Mouse (Mus musculus) limb, embryonic 10.5 days (tissue): ENCODE data around the gene Hspg2. TPM values are rescaled to one million over a fixed set of nuclear protein-coding genes. Genes with fewer than 3 reads are reported as not detected.

Source experiments
- DNase-seq: peaks from one replicate; pipeline ENCODE4 v3.0.0-alpha.2; 2017; ENCODE audit warnings: low spot score
- H3K27ac ChIP-seq: fragments of 300-500 bp; sonication (generic); 2 replicates; pipeline ENCODE4 v1.5.1; 2016; ENCODE audit warnings: mild to moderate bottlenecking
- H3K27me3 ChIP-seq: fragments of 300-500 bp; sonication (generic); 2 replicates; pipeline ENCODE4 v1.6.1; 2016; ENCODE audit warnings: low read depth, mild to moderate bottlenecking; ENCODE audit not compliant: poor library complexity, severe bottlenecking
- H3K36me3 ChIP-seq: fragments of 300-500 bp; sonication (generic); 2 replicates; pipeline ENCODE4 v1.6.1; 2016; ENCODE audit warnings: mild to moderate bottlenecking, moderate library complexity
- H3K4me1 ChIP-seq: fragments of 300-500 bp; sonication (generic); 2 replicates; pipeline ENCODE4 v1.6.1; 2016
- H3K4me3 ChIP-seq: fragments of 300-500 bp; sonication (generic); 2 replicates; pipeline ENCODE4 v1.5.1; 2016; ENCODE audit warnings: mild to moderate bottlenecking, moderate library complexity
- H3K9me3 ChIP-seq: fragments of 300-500 bp; sonication (generic); replicated peaks from 2 replicates; pipeline ENCODE4 v1.6.1; 2016; ENCODE audit warnings: mild to moderate bottlenecking
- WGBS: fragments of 180-500 bp; shearing (Covaris S2); methylation state at CpG from one replicate; pipeline ENCODE4 v1.1.7; 2016; 5-methylcytosine and 5-hydroxymethylcytosine counted together
- microRNA-seq: library from miRNA; unstranded; fragments of <30 nt; microRNA quantifications from one replicate; pipeline ENCODE4, GENCODE M21; 2017
- polyA plus RNA-seq: library from polyadenylated mRNA; unstranded; fragments of >200 nt; fragmentation: Nextera tagmentation; extraction: Ambion mirVana; gene quantifications from 2 replicates; pipeline ENCODE4 v1.2.1, GENCODE M21; 2016

Gene Hspg2
- polyA plus RNA-seq, 1 experiment from 2014 or later: 23.3 TPM

DNA sequence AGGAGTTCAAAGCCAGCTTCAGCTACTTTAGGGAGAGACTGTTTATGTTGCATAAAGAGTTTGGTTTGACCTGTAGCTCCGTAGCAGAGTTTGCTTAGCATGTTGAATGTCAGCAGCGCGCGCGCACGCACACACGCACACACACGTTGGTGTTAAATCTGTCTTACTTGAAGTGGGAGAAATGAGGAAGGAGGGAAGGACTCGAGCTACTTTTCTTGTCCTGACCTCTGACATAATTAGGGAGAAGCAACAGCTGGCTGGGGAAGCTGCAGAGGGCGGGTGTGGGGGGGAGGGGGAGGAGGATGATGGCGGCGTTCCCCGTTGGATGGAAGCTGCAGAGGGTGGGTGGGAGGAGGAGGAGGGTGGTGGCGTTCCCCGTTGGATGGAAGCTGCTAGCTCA is 141.7 kb downstream of the Hspg2 start:
- DNase-seq: no peak
- H3K27ac ChIP-seq: no peak overlapping the region
- H3K36me3 ChIP-seq: peaks cover 99% of the 10 kb centered on the region
- no peaks in the 10 kb centered on the region for H3K9me3 ChIP-seq
- H3K4me3 ChIP-seq: no peak overlapping the region
- no peaks in the 10 kb centered on the region for H3K4me1 ChIP-seq
- H3K27me3 ChIP-seq: no peaks in the 10 kb centered on the region
- 85% methylated on average over 15 of the region's 15 CpGs for WGBS

Small RNAs within 50 kb of the gene (microRNA-seq; reads per million reads assigned to microRNA genes)
- gene Mir7018: 1.5 reads per million

Other genes starting within 250 kb of the Hspg2 start
- 1.3 and 1.4 TPM in 2 replicates for gene Wnt4, start 191.3 kb upstream of the Hspg2 start, polyA plus RNA-seq
- gene Cdc42, start 111.0 kb upstream of the Hspg2 start, polyA plus RNA-seq: 531 and 571 TPM in 2 replicates
- gene Cela3a, start 59.0 kb upstream of the Hspg2 start, polyA plus RNA-seq: not detected in 2 replicates
- gene Cela3b, start 38.2 kb upstream of the Hspg2 start, polyA plus RNA-seq: not detected in 2 replicates
- gene 1700013G24Rik, start 15.5 kb upstream of the Hspg2 start, polyA plus RNA-seq: not detected in 2 replicates
- gene Ldlrad2, start 105.8 kb downstream of the Hspg2 start, polyA plus RNA-seq: not detected in 2 replicates
- 76.0 and 80.2 TPM in 2 replicates for gene Usp48, start 125.0 kb downstream of the Hspg2 start, polyA plus RNA-seq
- 2.8 and 4.2 TPM in 2 replicates for gene Rap1gap, start 196.0 kb downstream of the Hspg2 start, polyA plus RNA-seq